Mouse (Mus musculus) frontal cortex, postnatal 25 days (tissue): Measurements from ENCODE around the gene Syne2.
A peak's percentile ranks its signal among the peaks of the same experiment; 100 is the strongest.

Experiments used
- DNase-seq, 2 experiments: peaks; one replicate each; pipeline ENCODE4 v3.0.0; 2022; ENCODE audit warnings: low spot score in 2 of 2

Syne2 gene

DNA sequence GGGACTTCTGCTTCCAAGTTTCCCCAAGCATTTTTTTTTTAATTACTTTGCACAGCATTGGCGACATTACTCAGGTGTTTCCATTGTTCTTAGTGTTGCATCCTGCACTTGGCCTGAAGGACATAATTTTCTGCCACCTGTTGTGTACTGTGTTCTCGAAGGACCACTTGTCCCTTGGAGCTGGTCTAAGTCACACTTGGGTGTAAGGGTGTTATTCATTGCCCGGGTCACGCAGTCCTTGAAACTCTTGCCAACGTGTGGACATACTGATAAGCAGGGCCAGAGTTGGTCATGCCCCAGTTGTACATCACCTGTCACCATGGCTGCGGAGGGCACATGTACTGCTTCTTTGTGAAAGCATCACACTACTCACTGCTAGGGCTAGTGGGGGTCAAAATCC lies 228.6 kb downstream of the Syne2 start:
- no peak for DNase-seq

DNA sequence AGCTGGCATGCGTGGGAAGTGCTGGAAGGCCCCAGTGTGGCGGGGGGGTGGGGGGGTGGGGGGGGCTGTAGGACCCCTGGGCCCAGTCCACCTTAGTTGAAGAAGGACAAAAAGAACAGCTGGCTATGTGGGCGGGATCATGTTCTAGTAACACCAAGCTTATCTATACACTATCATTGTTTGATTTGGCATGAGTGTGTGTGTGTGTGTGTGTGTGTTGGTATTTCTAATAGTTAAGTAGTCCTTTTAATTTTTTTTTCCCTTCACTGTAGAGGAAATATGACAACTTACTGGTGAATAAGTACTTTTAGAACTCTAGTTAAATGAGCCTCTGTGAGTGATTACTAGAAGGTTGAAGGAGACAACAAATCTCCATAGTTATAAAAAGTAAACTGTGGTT lies 230.0 kb downstream of the Syne2 start:
- no peak for DNase-seq

DNA sequence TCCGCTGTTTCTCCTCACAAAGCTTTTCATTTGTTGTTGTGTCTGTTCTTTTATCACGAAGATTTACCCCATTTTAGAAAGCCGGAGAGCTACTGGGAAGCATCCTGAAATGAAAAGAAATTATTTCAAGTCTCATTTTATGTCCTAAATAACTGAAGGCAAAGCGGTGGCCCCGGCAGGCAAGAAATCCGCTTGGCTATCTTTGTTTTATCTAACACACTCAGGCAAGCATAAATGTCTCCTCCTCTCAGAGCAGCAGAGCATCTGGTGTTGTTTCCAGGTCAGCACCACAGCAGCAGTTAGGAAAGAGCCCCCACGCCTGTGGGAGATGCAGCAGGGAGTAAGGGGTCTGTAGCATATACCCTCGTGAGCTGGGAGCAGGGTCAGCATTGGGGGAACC lies 230.7 kb downstream of the Syne2 start:
- DNase-seq: no peak

DNA sequence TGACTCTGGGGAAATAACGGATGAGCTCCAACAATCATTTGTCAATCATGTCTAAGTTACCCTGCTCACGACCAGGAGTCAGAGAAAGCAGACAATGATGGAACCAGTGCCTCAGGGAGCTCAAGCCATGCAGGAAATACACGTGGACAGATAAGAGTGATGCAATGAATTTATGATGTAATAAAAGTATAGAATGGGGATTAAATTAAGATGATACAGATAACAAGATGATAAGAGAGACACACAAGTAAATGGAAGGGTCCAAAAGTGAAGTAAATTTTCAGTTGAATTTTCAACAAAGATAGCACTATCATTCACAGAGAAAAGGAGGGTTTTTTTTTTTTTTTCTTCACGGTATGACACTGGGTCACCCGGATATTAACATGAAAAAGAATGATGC lies 231.4 kb downstream of the Syne2 start:
- DNase-seq: no peak

DNA sequence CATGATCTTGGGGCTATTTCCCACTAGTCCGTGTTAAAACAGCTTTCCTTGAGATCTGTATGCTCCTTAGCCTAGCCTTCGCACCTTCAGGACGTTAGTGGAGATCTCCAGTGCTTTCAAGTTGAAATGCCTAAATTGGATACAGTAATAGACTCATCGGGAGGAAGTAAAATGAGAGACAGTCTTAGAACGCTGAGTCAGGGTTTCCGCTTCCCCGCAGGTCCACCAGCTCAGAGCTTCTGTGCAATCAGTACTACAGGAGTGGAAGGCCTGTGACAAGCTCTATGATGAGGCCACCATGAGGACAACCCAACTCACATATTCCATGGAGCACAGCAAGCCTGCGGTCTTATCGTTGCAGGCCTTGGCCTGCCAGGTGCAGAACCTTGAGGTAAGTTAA lies 233.9 kb downstream of the Syne2 start:
- no peak for DNase-seq

DNA sequence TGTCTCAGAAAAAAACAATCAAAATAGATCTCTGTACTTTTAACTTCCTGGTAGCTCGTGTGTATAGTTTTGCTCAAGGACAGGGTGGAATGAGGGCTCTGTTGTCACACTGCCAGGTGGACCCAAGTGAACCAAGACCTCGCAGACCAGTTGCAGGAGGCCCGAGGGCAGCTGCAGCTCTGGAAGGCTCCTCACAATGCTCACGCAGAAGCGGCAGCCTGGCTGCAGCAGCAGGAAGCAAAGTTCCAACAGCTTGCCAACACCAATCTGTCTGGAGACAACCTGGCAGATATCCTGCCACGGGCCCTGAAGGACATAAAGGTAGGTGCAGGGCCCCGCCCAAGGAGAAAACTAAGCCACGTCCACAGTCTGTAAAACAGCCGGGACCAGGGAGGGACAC lies 236.7 kb downstream of the Syne2 start:
- no peak for DNase-seq

DNA sequence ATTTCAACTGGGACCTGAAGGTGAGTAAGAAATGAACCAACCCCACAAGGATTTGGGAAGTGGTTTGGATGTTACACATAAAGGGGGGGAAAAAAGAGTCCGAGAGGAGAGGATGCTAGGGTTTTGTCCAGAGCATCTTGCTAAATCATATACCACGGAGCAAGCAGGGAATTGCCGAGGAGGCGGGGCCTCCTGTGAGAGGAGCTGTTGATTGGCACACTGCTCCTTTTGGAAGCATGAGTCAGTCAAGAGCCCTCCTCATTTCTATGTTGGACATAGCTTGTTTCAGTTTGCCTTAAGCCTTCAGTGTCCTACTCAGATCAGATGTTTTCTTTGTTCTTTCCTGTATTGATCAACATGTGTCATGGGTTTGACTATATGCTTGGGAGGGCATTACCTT lies 245.1 kb downstream of the Syne2 start:
- no peak for DNase-seq

DNA sequence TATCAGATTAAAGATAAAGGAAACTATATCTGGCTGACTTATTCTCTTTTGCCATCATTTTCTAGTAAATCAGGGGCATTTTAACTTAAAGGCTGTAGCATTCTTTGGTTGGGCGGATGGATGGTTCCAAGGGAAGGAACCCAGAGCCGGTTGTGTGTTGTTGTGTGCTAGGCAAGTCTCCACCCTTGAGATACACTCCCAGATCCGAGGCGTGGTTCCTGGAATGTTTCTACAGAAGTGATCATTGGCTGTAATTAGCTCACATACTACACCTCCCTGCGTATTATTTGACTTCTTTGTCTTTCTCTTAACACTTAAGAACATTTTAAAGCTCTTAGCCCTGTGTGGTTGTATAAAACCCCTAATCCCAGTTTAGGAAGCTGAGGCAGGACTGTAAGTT lies 252.5 kb downstream of the Syne2 start:
- no peak for DNase-seq

DNA sequence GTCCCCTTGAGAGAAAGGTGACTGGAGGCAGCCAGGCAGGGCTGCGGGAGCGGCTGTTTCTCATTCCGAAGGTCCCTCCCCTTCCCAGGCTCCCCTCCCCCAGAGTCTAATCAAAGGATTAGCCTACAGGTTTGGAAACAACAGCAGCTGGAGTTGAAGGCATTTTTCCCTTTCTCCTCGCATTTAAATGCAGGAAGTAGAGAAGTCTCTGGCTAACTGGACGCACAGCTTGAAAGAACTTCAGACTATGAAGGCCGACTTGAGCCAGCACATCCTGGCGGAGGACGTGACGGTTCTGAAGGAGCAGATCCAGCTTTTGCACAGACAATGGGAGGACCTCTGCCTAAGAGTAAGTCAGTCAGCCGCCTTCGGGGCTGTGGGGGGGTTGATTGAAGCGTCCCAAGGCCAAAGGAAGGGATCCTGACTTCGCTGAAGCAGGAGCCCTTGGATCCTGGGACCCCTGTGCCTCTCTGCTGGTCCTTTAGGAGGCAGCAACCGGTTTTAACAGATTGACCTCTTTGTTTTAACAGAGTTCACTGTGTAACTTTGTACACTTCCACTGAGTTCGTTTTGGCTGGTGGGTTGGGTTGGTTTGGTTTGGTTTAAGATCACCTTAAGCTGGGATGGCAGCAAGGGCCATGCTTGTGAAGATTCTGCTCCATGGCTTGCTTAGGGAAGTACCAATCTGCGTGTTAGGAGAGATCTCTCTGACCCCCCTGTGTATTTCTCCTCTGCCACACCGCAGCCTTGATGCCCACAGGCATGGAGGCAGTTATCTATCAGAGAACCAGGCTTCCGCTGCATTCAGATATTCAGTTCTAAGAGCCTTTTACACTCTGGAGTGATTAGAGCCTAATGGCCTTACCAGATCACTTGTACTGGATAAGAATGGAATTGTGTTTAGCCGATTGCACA lies 254.3 kb downstream of the Syne2 start:
- DNase-seq: no peak

DNA sequence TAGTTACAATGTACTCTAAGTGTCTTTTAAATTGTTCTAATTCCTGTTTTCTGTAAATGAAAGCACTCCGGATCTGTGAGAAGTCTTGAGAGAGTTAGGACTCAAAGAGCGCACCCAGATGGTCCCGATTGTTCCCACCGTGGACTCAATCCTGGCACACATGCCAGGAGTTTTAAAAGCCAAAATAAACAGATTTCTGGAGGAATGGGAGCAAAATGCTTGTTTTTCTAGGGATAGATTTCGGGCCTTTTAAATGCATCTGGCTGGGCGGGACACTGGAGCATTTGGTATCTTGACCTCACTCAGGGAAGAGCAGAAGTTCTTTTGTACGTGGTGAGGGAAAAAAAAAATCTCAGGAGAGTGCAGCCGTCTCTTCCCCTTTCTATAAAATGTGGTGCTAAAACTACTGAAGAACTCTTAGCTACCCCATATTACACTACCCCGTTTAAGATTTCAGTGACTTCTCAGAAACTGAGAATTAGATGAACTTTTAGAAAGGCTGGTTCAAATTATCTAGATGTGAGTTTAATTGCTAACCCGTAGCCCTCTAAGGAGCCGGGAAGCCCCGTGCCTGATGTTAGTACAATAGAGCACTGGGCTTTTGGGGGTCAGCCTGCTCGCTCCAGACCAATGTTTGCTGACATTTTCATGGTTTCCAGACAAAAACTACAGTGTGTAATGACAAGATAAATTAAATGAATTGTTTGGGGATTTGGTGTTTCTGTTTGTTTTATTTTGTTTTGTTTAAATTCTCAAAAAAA lies 255.3 kb downstream of the Syne2 start:
- DNase-seq: no peak

DNA sequence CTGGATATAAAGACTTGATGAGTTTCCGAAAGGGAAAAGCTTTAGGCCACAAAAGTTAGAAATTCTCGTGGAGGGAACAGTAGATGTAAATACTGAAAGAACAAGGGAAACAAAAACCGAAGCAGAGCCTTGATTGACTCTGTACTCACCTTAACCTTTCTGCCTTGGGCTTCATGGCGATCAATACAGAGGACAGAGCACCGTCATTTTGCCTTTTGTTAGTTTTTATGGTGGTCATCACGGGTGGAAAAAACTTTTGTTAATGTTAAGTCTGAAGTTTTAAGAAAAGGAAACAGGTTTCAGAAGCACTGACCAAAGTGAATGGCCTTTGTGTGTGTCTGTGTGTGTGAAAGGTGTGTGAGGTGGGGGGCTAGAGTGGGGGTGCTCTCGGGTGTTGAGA lies 256.0 kb downstream of the Syne2 start:
- no peak for DNase-seq

DNA sequence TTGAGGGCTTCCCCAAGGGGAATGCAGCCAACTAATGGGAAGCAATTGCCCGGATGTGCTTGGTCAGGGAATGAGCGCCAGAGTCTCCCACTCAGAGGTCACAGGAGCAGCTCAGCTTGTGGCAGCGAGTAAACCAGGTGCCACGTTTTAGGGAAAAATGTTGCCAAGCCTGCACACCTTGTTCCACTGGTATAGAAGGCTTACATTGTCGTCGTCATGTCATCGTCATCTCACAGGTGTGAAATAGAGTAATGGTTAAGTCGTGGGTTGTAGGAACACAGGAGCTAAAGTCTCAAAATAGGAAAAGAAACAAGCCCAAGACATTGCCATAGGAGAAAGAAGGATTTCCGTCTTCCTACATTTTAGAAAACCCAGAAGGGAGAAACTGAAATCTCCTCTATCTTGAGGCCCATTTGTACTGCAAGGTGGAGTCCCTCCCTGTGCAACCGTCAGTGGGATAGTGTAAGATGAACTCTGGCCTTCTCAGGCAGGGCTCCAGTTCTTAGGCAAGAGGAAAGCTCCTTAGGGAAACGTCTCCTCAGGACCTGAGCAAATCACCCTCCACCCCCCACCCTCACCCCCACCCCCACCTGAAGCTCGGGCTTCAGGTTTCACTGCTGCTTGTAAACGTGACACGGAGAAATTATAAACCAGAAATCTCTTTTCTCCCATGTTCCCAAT lies 263.1 kb downstream of the Syne2 start:
- DNase-seq: no peak

DNA sequence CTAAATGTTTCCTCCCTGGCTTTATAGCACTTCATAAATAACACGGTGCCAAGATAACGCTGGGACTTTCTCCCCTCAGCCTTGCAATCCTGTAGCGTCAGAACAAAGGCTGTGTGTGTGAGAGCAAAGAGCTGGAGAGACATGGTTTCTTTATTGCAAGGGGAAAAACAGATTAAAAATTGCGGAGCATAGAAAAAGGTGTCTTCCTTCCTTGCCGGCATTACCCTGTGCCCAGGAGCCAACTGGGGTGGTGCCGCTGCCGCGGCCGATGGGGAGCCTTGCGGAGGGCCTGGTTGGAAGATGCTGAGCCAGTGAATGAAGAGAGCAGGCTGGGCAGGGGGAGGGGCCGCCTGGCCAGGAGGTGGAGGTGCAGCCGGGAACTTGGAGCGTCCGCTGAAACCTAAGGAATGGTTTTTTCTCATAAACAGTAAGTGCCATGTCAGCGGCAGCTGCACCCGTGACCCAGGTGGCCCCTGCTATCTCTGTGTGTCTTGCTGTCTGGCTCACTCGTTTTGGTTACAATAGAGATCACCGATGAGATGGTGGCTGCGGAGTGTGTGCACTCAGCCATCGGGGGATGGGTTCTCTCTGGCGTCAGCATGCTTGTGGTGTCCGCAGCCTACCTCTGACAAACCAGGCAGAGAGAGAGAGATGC lies 263.8 kb downstream of the Syne2 start:
- peak; percentile 58 to 68 for DNase-seq

DNA sequence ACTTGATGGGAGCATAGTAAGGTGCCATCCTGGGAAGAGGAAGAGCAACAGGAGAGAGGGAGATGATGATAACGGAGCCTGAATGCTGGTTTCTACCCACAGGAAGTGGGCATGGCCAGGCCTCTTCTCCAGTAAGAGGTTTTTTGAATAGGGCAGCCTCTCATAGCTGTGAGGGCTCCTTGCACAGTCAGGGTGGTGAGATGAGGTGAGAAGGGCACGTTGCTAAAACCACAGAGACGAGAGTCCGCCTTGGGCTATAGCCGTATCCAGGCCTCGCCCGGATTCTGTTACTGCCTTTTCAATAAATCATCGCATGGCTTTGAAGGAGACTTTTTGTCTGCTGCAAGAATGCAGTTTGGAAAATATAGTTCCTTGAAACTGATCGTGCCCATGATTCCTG lies 267.1 kb downstream of the Syne2 start:
- DNase-seq: no peak

DNA sequence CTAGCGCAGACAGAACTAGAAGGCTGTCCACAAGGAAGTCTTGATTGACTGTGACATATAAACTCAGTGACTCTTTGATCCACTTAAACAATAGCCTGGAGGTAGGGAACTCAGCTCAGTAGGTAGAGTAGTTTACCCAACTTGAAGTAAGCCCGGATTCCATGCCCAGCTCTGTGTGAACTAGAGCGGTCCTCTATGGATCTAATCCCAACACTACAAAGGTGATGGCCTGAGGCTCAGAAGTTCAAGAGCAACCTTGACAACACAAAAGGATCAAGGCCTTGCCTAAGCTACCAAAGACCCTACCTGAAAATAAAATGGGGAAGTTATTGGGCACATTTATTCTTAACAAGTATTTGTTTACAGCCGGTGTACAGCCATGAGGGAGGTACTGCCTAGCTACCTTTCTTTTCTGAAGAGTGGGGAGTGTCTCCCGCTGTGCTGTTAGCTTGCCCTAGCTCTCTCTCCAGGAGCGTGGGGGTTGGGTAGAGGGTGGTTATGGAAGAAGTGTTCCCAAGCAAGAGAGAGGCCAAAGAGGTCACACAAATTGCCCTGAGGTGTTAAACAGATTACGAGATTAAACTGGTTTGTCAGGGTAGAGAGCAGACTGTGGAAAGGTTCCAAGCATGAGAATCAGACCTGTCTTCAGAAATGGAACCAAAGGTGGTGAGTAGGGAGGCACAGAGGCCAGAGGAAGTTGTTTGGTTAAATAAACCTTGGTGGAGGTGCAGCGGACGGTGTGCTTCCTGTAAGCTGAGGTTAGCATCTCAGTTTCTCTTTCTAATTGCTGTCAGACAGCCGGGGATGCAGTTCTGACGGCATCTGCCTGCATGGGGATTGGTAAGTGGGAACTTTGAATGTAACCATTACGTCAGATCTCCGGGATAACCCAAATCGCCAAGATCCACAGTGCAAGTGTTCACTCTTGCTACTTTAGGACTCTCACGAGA lies 268.3 kb downstream of the Syne2 start:
- no peak for DNase-seq

DNA sequence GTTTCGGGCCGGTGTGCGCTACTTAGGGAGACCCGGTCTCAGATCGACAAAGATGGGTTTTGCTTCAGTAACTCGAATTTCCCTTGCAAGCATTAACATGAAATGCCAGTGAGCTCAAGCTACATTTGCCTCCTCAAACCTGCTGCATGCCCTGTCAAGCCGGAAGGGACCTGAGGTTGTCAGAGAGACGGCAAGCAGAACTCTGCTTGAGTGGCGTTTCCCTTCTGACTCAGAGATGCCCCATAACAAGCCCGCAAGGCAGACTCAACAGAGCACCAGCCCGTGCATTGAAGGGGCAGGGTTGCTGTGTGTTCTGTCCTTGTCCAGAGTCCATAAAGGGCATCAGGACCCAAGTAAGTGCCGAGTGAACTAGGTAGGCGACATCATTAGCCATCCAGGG lies 269.1 kb downstream of the Syne2 start:
- no peak for DNase-seq

DNA sequence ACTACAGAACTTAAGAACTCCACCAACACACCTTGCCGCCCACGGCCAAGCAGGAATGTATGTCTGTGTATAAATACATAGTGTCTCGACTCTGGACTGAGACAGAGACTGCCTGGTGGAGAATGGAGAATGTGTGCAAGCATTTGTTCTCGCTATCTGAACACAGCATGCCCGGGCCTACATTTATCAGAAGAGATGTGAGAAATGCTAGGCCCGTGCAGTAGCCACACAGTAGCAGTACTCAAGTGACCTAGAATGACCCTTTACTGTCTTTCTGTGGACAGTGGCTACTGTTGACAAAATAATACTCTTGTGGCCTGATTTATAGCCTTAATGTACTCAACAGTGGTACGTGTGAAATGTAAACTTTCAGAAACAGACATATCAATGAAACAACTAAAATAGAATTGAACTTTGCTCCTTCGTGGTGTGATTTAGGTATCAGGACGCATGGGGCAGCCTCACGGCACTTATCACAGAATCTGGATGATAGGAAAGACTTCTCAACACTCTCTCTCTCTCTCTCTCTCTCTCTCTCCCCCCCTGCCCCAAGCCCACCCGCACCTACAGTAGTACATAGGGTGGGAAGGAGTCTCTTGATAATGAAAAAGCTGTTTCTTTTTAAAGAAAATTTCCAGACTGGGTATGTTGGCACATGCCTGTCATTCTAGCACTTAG lies 275.0 kb downstream of the Syne2 start:
- DNase-seq: no peak

DNA sequence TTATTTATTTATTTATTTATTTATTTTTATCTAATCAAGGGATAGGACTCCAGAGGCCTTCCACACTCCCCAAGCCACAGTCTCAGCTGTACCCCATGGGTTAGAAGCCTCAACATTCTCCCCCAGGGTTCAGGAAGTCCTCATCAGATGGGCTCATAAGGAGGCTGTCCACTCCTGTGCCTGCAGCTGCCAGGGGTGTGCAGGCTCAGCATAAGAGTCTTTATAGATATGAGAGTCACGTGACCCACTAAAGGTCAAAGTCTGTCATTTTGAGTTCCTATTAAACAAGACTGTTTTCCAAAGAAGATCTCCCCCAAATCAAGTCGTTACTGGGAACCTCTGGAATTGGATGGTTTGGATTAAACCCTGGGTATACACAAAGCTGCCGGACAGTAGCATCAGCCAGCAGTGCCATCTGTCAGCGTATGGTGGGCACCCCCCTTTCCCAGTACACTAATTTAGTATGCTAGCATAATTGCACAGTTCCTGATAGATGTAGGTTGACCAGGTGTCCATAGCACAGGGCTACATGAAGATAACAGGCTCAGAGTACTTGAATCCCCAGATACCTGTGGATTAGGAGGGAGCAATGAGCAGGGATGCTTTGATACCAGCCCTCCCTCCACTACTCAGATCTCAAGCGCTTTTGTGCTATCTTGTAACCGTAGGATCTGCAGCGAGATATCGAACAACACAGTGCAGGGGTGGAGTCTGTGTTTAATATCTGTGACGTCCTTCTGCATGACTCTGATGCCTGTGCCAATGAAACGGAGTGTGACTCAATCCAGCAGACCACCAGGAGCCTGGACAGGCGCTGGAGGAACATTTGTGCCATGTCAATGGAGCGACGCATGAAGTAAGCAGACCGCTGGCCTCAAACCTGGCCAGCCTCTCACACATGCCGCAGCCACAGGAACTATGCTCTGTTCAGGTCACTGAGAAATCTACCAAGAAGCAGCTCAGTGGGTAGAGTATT lies 276.0 kb downstream of the Syne2 start:
- DNase-seq: no peak
